Mouse (Mus musculus): ENCODE measurements around the gene Xrcc3. TPM values are rescaled to one million over a fixed set of nuclear protein-coding genes. Genes with fewer than 3 reads are reported as not detected.
A peak's percentile ranks its signal among the peaks of the same experiment; 100 is the strongest.

The Xrcc3 gene
- polyA plus RNA-seq, 1 experiment from 2014 or later = 3.7 TPM

- WGBS = 78% methylated on average over 22 of the region's 22 CpGs
- no peak for ATAC-seq (ENCODE audit: low FRiP score, low read depth)
- peaks cover 47% of the 10 kb centered on the region for H3K36me3 ChIP-seq
- no peaks in the 10 kb centered on the region for H3K9me3 ChIP-seq
- H3K4me1 ChIP-seq (replicated peaks) = no peaks in the 10 kb centered on the region
- H3K4me3 ChIP-seq = no peak overlapping the region
- H3K4me2 ChIP-seq = no peak overlapping the region
- H3K27me3 ChIP-seq = no peaks in the 10 kb centered on the region
- no peak overlapping the region for H3K9ac ChIP-seq
- H3K27ac ChIP-seq (replicated peaks) = no peak overlapping the region
Observed at GRCm38 (mm10) chr12:111794102-111794501, 19.6 kb downstream of the Xrcc3 start.

GRCm38 (mm10) chr12:111791474-111792104 is 22.1 kb downstream of the Xrcc3 start:
- Histone ChIP-seq H3K36me3 (peaks cover 66% of the 10 kb centered on the region), H3K4me3 (no peak overlapping the region), H3K4me2 (no peak overlapping the region), H3K9ac (no peak overlapping the region), H3K27ac (replicated peaks) (no peak overlapping the region; the same call in 1 of the 2 replicates), H3K27me3 (no peaks in the 10 kb centered on the region), H3K4me1 (replicated peaks) (no peaks in the 10 kb centered on the region), H3K9me3 (no peaks in the 10 kb centered on the region)
- no peak for ATAC-seq (ENCODE audit: low FRiP score, low read depth)
- WGBS = 81% methylated on average over 13 of the region's 13 CpGs

- peaks cover 67% of the 10 kb centered on the region for H3K36me3 ChIP-seq
- no peak overlapping the region for H3K4me3 ChIP-seq
- H3K9me3 ChIP-seq = no peaks in the 10 kb centered on the region
- no peak overlapping the region for H3K9ac ChIP-seq
- no peak overlapping the region for H3K4me2 ChIP-seq
- no peaks in the 10 kb centered on the region for H3K4me1 ChIP-seq (replicated peaks)
- ATAC-seq (ENCODE audit: low FRiP score, low read depth) = no peak
- WGBS = 93% methylated on average over 7 of the region's 7 CpGs
- no peaks in the 10 kb centered on the region for H3K27me3 ChIP-seq
- H3K27ac ChIP-seq (replicated peaks) = no peak overlapping the region
Observed at GRCm38 (mm10) chr12:111790631-111791030, 23.0 kb downstream of the Xrcc3 start.

DNA sequence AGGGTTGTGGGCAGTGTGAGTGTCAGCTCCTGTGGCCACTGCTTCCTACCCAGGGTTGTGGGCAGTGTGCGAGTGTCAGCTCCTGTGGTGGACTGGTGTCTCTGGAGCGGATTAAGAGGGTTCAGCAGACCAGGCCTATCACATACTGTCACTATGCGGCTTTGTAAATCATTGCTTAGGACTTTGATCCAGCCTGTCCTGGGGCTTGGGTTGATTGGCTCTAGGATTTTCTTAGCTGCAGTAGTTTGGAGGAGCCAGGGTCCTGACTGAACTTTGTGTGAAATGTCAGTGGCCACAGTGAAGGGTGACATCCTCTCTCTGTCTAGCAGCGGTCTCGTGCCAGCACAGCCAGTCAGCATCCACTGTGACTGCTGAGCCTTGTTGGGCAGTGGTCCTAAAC is 23.6 kb downstream of the Xrcc3 start:
- no peak for ATAC-seq (ENCODE audit: low FRiP score, low read depth)
- WGBS = 94% methylated on average over 5 of the region's 5 CpGs
- H3K36me3 ChIP-seq = peaks cover 67% of the 10 kb centered on the region

GRCm38 (mm10) chr12:111787015-111787414 is 26.7 kb downstream of the Xrcc3 start:
- 97% methylated on average over 6 of the region's 6 CpGs for WGBS
- Histone ChIP-seq H3K9me3 (no peaks in the 10 kb centered on the region), H3K4me1 (replicated peaks) (no peaks in the 10 kb centered on the region), H3K27me3 (no peaks in the 10 kb centered on the region), H3K36me3 (peaks cover 83% of the 10 kb centered on the region), H3K4me2 (no peak overlapping the region), H3K4me3 (no peak overlapping the region), H3K9ac (no peak overlapping the region), H3K27ac (replicated peaks) (no peak overlapping the region)
- ATAC-seq (ENCODE audit: low FRiP score, low read depth) = no peak

More for the DNA sequence above, 23.6 kb downstream of the Xrcc3 start:
- no peaks in the 10 kb centered on the region for H3K27me3 ChIP-seq
- no peak overlapping the region for H3K4me2 ChIP-seq
- no peak overlapping the region for H3K4me3 ChIP-seq
- no peak overlapping the region for H3K9ac ChIP-seq
- no peaks in the 10 kb centered on the region for H3K9me3 ChIP-seq
- H3K4me1 ChIP-seq (replicated peaks) = no peaks in the 10 kb centered on the region
- H3K27ac ChIP-seq (replicated peaks) = no peak overlapping the region

DNA sequence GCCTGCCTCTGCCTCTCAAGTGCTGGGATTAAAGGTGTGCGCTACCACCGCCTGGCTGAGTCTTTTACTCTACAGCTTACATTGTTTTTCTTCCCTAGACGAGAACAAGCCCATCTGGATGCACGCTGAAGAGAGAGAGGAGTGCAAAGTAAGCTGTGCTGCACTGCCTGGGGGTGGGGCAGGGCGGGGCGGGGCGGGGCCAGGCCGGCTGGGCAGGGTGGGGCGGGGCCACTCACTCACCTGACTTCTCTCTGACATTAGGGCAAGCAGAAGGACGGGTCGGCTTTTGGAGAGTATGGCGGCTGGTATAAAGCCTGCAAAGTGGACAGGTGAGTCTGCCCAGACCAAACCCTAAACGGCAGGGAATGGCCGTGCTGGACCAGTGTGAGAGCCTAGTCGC is 28.5 kb downstream of the Xrcc3 start:
- Histone ChIP-seq H3K9ac (no peak overlapping the region), H3K27ac (replicated peaks) (no peak overlapping the region), H3K4me1 (replicated peaks) (no peaks in the 10 kb centered on the region), H3K4me3 (no peak overlapping the region), H3K4me2 (no peak overlapping the region), H3K36me3 (peaks cover 91% of the 10 kb centered on the region), H3K27me3 (no peaks in the 10 kb centered on the region), H3K9me3 (no peaks in the 10 kb centered on the region)
- no peak for ATAC-seq (ENCODE audit: low FRiP score, low read depth)
- 81% methylated on average over 15 of the region's 15 CpGs for WGBS

DNA sequence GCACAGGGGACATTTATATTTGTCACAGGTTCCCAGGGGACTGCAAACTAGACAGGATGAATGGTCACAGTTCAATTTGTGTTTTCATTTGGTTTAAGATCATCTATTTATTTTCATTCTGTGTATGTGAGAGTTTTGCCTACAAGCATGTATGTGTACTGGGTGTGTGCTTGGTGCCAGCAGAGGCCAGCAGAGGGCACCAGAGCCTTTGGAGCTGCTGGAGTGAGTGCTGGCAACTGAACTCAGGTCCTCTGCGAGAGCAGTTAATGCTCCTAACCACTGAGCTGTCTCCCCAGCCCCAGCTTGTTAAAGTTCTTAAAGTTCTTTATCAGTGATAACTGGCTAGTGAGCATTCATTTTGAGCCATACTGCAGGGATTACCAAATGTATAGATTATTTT is 34.1 kb downstream of the Xrcc3 start:
- H3K4me1 ChIP-seq (replicated peaks) = no peaks in the 10 kb centered on the region
- WGBS = 100% methylated on average over 1 of the region's 1 CpGs
- no peak overlapping the region for H3K4me3 ChIP-seq
- H3K27ac ChIP-seq (replicated peaks) = no peak overlapping the region
- ATAC-seq (ENCODE audit: low FRiP score, low read depth) = no peak
- H3K27me3 ChIP-seq = no peaks in the 10 kb centered on the region
- no peak overlapping the region for H3K4me2 ChIP-seq
- H3K9me3 ChIP-seq = no peaks in the 10 kb centered on the region
- no peak overlapping the region for H3K9ac ChIP-seq
- H3K36me3 ChIP-seq = peaks cover 88% of the 10 kb centered on the region

DNA sequence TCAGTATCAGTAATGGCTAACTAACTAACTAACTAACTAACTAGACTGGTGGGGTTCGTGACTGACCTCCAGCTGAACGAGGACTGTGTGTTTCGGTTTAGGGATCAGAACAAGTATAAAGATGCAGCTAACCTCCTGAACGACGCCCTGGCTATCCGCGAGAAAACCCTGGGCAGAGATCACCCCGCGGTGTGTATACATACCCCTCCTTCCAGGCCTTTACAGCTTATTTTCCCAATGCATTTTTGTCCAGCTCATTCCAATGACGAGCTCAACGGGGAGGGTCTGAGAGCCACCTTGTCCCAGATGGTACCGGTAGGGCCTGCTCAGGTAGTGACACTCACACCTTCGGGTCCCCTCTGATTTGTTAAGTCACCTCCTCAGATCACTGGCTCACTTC is 35.8 kb downstream of the Xrcc3 start:
- H3K4me1 ChIP-seq (replicated peaks) = no peaks in the 10 kb centered on the region
- 92% methylated on average over 13 of the region's 13 CpGs for WGBS
- peaks cover 89% of the 10 kb centered on the region for H3K36me3 ChIP-seq
- no peak overlapping the region for H3K4me2 ChIP-seq
- no peaks in the 10 kb centered on the region for H3K27me3 ChIP-seq
- no peak overlapping the region for H3K27ac ChIP-seq (replicated peaks)
- ATAC-seq (ENCODE audit: low FRiP score, low read depth) = no peak
- no peaks in the 10 kb centered on the region for H3K9me3 ChIP-seq
- H3K9ac ChIP-seq = no peak overlapping the region
- H3K4me3 ChIP-seq = no peak overlapping the region

GRCm38 (mm10) chr12:111774845-111775244 is 38.8 kb downstream of the Xrcc3 start:
- Histone ChIP-seq H3K36me3 (peaks cover 70% of the 10 kb centered on the region), H3K4me2 (no peak overlapping the region), H3K9ac (no peak overlapping the region), H3K9me3 (no peaks in the 10 kb centered on the region), H3K27me3 (no peaks in the 10 kb centered on the region), H3K4me1 (replicated peaks) (peaks cover under 1% of the 10 kb centered on the region), H3K27ac (replicated peaks) (no peak overlapping the region), H3K4me3 (no peak overlapping the region)
- WGBS = 65% methylated on average over 15 of the region's 15 CpGs
- peak; percentile 36; the same call in 1 of the 2 replicates for ATAC-seq (ENCODE audit: low FRiP score, low read depth)

GRCm38 (mm10) chr12:111774156-111774555 is 39.5 kb downstream of the Xrcc3 start:
- no peak overlapping the region for H3K4me2 ChIP-seq
- ATAC-seq (ENCODE audit: low FRiP score, low read depth) = no peak
- H3K27ac ChIP-seq (replicated peaks) = no peak overlapping the region
- no peaks in the 10 kb centered on the region for H3K27me3 ChIP-seq
- 92% methylated on average over 16 of the region's 16 CpGs for WGBS
- peaks cover 7% of the 10 kb centered on the region for H3K4me1 ChIP-seq (replicated peaks)
- peaks cover 63% of the 10 kb centered on the region for H3K36me3 ChIP-seq
- H3K9ac ChIP-seq = no peak overlapping the region
- no peak overlapping the region for H3K4me3 ChIP-seq
- H3K9me3 ChIP-seq = no peaks in the 10 kb centered on the region

DNA sequence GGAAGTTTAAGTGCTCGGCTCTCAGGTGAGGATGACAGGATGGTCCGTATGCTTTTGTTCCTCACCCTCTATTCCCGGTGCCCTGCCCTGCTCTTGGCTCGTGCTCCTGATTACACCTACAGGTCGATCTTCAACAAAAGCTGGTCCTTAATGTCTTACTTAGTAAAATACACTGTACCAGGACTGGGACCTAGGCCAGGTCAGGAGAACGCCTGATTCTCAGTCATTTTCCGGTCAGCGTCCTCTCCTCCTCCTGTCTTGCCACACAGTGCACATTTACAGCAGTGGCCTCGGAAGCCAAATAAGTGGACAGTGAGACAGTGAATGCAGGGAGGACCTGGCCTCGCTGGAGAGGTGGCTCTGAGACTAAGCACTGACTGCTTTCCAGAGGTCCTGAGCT is 43.0 kb downstream of the Xrcc3 start:
- Histone ChIP-seq H3K4me3 (no peak overlapping the region), H3K9me3 (no peaks in the 10 kb centered on the region), H3K27me3 (no peaks in the 10 kb centered on the region), H3K9ac (no peak overlapping the region), H3K36me3 (peaks cover 31% of the 10 kb centered on the region), H3K4me1 (replicated peaks) (peaks cover 27% of the 10 kb centered on the region), H3K27ac (replicated peaks) (0 out of 2 replicates have a peak overlapping the region, but pooled peaks have one; percentile 11), H3K4me2 (no peak overlapping the region)
- no peak for ATAC-seq (ENCODE audit: low FRiP score, low read depth)
- WGBS = 87% methylated on average over 10 of the region's 10 CpGs

DNA sequence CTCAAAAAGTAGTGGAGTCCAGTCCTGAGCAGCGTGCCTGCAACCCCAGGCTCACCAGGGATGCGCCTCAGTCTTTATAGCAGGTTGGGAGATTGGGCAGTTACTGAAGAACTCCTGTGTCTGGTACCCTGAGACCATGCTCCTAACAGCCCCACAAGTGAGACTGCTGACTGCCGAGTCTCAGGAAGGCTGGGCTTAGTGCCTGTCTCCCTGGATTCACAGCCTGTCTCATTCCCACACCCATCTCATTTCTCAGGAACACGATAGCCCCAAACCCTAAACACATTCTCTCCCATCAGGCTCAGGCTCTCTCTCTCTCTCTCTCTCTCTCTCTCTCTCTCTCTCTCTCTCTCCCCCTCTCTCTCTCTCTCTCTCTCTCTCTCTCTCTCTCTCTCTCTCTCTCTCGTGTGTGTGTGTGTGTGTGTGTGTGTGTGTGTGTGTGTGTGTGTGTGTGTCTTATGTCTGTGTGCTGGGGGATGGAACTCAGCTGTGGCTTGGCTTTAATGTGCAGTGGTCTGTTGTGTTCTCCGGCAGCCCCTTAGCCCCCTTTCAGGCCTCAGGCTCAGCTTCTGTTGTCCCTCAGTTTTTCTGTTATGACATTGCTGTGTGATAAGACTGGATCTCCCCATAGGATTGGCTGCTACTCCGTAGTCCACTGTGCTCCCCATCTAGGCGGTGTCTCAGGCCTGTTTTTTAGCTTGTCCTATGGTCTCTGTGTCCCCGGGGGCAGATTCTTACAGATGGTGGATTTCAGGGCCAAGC is 43.7 kb downstream of the Xrcc3 start:
- 57% methylated on average over 8 of the region's 9 CpGs for WGBS
- no peaks in the 10 kb centered on the region for H3K27me3 ChIP-seq
- no peak overlapping the region for H3K9ac ChIP-seq
- no peak for ATAC-seq (ENCODE audit: low FRiP score, low read depth)
- no peaks in the 10 kb centered on the region for H3K9me3 ChIP-seq
- H3K36me3 ChIP-seq = peaks cover 28% of the 10 kb centered on the region
- H3K27ac ChIP-seq (replicated peaks) = peak overlapping the region; percentile 67
- H3K4me3 ChIP-seq = no peak overlapping the region
- peaks cover 30% of the 10 kb centered on the region for H3K4me1 ChIP-seq (replicated peaks)
- no peak overlapping the region for H3K4me2 ChIP-seq

All from hindbrain, embryonic 15.5 days (tissue).